Mouse (Mus musculus) monocyte, adult 5-6 weeks (primary cell): ENCODE results near the gene Trappc5. TPM values are rescaled to one million over a fixed set of nuclear protein-coding genes. Genes with fewer than 3 reads are reported as not detected.

Experiments used
- ATAC-seq: fragments of 153-309, 156-312 bp; replicated peaks from 2 replicates; pipeline ENCODE4 v1.8.0; 2017; ENCODE audit warnings: mild to moderate bottlenecking; ENCODE audit not compliant: low TSS enrichment, insufficient number of reproducible peaks, severe bottlenecking, poor library complexity, low FRiP score
- total RNA-seq: library from RNA; stranded (forward); fragments of 200-1000, 200-491, 200-594 nt; gene quantifications from 3 replicates; pipeline ENCODE4 v1.2.3, GENCODE M21; 2017

The Trappc5 gene
- total RNA-seq, 1 experiment from 2014 or later, result 24.6 TPM

DNA sequence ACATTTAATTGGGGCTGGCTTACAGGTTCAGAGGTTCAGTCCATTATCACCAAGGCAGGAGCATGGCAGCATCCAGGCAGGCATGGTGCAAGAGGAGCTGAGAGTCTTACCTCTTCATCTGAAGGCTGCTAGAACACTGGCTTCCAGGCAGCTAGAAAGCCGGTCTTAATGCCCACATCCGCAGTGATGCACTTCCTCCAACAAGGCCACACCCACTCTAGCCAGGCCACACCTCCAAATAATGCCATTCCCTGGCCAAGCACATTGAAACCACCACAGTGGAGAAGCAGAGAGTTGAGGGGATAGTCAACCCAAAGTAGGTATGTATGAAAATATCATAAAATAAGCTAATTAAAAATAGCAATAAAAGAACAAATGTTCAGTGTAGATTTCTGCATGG is 5.7 kb upstream of the Trappc5 start:
- no peak; the same call in 1 of the 2 replicates for ATAC-seq

DNA sequence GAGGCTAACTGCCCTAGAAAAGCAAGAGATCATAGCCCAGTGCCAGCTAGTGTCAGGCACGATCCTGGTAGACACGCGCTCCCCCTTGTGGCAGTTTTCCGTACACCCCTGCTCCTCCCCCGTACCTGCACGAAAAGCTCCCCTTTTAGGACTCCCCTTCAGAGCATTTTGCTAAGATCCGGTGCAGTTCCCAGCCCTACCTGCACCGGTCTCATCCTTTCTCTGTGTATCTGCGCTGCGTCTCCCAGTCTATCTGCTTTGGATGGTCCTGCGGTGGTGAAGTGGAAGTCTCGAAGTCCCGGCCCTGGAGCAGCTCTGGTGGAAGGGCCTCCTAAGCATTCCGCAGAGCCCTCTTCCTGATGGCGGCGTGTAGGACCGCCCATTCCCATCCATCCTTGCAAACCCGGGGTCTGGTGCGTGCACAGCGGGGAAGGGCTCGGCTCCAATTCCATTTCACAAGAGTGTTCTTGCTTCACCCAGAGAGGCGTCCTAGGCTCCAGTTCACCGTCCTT is 4.1 kb upstream of the Trappc5 start, which contains the start of gene Fcor:
Gene Fcor (minus strand): TSS at position 383 of the 512 bp plus-strand sequence.
- ATAC-seq, result peak; percentile 56

DNA sequence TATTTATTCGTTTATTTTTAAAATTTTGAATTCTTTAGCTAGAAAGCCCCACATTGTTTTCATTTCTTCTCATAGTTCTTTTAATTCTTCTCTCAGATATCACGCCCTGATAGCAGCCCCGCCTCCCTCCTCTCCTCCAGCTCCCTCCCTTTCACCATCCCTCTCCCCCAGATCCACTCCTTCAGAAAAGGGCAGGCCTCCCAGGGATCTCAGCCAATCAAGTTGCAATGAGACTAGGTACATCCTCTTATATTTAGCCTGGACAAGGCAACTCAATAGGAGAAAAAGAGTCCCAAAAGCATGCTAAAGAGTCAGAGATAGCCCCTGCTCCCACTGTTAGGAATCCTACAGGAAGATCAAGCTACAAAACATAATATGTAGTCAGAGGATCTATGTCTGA is 1.4 kb upstream of the Trappc5 start:
- ATAC-seq, result no peak

DNA sequence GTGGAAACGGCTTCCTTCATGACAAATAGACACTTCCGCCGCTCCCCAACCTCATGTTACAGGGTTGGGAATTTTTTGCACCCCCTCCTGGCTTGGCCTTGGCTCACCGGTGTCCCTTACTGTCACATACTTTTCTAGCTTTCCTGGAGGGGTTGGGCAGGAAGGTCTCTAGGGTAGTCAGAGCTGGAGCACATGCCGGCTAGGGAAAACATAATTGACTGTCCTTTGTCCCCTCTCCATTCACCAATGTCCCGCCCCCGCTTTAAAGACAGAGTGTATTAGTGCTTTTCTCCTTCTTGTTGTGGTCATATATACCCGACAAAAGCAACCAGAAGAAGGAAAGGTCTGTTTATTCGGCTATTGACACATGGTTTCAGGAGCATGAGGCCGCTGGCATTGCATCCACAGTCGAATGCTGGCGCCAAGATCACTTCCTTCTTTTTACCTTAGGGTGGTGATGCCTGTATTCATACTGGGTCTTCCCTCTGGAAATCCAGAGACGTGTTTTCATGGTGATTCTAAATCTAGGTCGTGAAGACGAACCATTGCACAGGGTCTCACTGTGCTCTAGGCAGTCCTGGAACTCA is 987 bp downstream of the Trappc5 start:
- no peak for ATAC-seq

DNA sequence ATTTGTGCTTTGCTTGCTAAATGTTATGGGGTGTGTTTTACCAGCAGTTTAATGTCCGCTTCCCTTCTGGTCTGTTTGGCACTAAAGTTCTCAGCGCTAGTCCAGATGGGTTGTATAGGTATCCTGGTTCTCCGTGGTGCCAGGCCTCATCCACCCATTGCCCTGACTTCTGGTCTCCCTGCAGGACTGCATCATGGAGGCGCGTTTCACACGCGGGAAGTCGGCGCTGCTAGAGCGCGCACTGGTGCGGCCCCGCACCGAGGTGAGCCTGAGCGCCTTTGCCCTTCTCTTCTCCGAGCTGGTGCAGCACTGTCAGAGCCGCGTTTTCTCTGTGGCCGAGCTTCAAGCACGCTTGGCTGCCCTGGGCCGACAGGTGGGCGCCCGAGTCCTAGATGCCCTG is 2.7 kb downstream of the Trappc5 start:
- ATAC-seq, result no peak

DNA sequence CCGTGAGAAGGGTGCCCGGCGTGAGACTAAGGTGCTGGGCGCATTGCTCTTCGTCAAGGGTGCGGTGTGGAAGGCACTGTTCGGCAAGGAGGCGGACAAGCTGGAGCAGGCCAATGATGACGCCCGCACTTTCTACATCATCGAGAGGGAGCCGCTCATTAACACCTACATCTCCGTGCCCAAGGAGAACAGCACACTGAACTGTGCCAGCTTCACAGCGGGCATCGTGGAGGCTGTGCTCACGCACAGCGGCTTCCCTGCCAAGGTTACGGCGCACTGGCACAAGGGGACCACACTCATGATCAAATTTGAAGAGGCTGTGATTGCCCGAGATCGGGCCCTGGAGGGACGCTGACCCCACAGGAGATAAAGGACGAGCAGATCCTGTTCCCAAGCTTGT is 3.1 kb downstream of the Trappc5 start:
- no peak for ATAC-seq

DNA sequence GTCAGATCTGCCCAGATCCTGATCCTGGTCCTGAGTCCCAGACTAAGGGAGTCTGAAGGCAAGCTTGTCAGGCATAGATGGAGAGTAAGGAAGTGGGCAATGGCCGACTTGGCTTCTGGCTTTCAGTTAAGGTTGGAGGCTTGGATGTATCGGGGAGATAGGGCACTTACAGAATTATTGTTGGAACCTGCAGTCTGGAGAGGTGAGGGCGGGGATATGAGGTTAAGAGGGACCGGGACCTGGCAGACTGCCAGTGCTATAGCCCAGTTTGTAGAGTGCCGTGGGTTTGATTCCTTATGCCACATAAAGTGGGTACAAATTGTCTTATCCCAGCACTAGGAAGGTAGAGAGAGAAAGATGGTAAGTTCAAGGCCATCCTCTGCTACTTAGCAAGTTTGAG is 3.6 kb downstream of the Trappc5 start:
- no peak for ATAC-seq

DNA sequence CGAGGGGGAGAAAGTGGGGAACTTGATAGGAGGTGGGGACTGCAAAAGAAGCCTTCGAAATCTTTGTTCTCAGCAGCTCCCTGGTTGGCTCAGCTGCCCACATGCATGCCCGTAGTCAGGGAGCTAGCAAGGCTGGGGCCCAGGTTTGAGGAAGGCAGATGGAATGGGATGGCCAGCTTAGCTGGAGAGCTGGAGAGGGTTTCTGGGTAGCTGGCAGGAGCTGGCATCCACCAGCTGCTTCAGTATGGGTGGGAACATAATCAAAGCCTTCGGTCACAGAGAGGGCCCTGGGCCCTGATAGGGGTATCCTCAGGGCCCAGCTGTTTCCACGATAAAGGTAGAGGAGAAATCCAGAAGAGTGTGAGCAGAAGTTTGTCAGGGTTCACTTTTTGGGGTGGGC is 6.3 kb downstream of the Trappc5 start:
- ATAC-seq, result no peak

DNA sequence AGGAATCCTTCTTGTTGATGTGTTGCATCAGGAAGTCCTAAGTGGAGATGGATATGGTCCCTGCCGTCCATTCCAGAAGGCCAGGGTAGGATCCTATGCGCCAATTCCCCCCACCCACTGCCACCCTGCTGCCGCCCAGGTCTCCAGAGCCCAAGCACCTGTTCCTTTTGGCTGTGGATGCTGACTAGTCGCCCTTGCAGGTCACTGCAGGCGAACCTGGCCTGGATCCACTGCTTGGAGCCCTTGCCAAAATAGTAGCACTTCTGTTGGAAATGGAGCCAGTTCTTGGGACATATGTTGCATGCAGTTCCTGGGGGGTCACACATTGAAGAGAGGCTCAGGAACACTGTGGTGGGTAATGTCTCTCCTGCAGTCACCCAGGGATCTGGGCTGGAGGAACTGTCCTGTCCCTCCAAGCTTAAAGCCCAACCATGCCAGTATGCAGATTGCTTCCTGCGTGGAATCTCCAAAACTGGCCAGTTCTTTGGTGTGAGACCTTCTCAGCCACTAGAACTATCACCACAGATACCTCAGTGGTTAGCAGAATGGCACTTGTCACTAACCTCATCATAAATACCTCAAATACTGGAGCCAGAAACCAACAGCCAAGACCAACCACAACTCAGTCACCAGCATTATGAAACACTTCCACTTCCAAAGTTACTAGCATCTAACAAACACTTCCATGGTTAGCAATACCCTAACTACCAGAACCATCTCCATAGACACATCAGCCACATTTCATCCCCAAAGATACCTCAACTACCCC is 7.5 kb downstream of the Trappc5 start:
- no peak for ATAC-seq

DNA sequence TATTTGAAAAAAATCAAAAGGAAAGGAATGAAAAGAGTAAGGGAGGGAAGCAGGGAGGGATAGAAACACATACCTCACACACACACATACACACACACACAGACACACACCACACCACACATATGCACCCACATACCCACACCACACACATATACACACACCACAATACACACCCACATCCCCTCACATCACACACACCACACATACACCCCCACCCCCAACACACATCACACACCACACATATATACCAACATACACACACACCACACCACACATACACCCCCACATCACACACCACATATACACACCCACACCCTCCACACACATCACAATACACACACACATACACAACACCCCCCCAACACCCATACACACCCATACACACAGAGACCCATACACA is 8.4 kb downstream of the Trappc5 start:
- ATAC-seq, result no peak

DNA sequence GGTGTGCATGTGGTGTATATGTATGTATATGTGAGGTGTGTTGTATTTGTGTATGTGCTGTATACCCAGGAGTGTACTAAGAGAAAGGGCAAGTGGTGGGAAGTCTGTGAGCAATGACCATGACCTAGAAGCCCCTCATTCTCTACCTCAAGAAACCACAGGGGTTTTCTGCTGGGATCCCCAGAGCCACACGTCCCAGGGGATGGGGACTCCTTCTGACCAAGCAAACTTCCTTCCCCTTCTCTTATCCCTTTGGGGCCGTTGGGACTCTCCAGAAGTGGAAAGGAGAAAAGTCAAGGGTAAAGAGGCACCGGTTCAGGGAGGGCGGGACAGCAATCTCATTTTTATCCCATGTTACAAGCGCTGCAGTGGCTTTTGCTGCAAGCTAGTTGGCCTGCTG is 9.3 kb downstream of the Trappc5 start:
- no peak for ATAC-seq

DNA sequence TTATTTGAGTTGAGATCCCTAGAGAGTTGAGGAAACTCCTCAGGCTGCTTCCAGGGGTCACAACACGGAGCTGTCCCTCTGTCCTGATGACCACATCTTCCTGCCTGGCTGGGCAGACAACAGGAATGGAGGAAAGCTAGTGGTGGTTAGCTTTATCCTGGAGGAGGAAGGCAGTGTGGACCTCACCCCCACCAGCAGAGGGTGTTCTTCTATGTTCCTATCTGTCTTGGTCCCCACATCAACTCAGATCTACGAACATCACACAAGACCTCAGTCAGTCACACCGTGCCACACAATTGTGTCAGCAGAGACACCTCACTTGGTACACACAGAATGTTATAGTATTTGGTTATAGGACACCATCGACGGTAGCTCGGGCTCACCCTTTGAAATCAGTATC is 11.4 kb downstream of the Trappc5 start:
- no peak for ATAC-seq

DNA sequence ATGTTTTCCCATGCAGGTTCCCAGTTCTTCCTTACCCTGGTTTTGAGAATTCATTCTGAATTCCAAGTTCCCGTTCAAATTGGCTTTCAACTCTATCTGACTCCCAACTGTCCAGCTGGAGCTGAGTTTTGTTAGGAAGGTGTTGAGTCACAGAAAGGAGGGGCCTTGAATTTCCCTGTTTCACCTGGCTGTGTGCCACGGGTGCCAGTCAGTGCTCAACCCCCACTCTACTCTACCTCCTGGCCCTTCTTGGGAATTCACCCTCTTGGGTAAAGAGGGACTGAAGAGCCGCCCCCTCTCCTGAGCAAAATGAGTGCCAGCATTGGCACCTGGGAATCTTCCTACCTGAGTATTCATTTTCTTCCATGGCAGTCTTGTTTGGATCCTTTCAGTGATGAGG is 14.7 kb downstream of the Trappc5 start:
- no peak for ATAC-seq

DNA sequence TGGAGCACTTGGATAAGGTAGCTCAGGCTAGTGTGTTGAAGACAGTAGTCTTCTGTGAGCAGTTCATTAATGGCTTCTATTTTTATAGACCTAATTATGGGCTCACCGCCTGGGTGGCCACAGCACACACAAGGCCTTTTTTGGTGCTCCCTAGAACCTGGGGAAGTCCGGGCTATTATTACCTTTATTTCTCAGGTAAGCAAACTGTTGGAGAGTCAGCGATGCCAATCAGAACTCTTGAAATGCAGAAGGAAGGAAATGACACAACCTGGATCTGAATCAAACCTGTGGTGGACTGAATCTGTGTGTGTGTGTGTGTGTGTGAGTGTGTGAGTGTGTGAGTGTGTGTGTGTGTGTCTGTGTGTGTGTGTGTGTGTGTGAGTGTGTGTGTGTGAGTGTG is 18.0 kb downstream of the Trappc5 start, which contains the start of gene Fcer2a:
Gene Fcer2a (minus strand): TSS at position 55 of the 400 bp plus-strand sequence.
- ATAC-seq, result no peak

DNA sequence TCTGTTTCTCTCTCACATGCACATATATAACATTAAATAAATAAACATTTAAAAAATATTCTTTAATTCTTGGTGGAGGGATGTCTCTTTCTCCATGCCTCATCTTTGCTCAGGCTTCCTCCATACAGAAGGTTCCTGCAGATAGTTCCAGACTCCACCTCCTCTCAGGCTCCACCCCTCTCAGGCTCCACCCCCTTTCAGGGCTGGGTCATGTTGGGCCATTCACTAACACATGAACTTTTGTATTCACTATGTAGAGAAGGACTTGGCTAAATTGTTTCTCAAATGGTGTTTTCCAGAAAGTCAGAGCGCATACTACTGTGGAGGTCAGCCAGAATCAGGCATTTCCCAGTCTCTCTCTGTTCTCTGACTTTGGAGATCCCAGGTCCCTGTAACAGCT is 25.4 kb downstream of the Trappc5 start:
- no peak for ATAC-seq

DNA sequence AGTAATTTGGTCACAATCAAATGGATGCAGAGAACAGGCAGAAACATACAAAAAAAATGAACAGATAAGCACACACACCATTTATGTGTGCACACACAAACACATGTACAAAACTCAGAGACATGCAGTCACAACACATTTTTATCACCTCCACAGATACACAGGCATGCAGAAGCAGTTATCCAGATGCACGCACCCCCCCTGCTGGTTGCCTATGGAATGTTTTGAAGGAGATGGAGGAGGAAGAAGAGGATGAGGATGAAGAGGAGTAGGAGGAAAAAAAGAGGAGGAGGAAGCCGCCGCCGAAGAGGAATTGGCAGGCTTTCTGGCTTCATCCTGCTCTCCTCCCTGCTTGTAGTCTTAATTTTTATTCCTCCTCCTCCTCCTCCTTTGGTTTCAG is 29.6 kb downstream of the Trappc5 start:
- ATAC-seq, result no peak

DNA sequence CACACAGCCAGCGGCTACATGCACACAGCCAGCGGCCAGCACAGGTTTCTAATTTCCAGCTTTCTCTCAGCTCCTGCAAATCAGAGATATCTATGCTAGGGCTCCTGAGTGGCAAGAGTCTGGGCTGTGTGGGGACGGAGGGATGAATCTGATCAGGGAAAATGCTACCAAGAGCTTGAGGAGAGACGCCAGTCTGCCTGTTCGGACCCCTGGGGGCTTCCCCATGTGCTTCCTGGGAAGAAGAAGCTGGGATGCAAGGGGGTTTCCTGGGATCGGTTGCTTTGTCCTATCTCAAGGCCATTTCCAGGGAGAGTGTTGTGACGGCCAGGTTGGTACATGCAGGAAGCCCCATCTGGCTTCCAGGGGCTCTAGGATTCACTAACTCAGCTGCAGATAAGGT is 31.5 kb downstream of the Trappc5 start:
- no peak for ATAC-seq

DNA sequence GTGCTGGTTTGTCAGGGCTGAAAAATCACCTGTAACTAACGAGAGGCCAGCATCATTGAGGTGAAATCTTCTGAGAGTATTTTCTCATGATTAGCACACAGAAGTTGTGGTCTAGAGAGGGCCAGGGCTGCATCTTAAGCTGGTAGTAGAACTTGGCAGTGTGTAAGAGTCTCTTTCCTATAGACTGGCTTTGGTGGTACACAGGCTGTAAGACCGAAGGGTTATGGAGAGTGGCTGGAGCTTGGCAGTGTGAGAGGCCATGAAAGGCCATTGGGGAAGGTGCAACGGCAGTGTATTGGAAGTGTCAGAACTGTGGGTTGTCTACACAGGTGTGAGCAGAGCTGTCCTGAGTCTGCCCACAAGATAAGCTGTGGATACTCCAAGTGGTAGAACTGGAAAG is 34.2 kb downstream of the Trappc5 start:
- no peak for ATAC-seq

DNA sequence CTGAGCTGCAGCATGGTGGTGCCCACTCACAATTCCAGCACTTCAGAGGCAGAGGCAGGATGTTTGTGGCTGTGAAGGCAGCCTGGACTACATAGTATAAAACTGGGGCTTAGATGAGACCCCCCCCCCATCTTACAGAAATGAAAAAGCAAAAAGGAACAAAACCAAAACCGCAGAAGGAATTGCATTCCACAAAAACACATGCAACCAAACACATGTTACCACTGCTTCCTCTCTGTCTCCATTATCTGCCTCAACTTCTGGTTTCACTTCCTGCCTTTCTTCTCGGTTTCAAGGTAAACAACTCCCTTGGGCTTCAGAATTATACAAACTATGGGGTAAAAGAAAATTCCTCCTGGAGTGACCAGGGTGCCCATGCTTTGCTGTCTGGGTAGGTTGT is 35.5 kb downstream of the Trappc5 start:
- peak; percentile 75 for ATAC-seq

DNA sequence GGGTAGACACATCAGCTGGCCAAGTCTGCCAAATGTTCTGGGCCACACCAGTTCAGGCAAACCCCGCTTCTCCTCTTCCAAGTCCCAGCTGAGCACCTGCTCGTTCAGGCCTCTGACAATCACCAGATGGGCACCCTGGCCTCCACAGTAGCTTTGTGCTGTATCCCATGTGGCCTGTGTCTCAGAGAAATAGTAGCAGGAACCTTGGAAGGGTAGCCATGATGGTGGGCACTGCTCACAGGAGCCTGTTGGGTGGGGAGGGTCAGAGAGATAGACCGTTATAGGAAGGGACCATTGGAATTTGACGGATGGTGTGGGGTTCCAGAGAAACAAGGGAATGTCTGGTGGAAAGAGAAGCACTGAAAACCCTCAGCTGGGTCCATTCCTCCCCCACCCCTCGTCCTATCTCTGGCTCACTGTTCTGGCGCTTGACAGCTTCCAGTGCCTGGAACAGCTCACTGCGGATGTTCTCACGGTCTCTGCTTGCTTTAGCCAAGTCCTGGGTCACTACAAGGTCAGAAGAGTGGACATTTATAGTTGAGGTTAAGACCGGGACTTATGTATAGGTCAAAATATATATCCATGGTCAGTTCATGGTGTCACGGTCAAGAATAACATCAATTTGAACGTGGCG is 41.3 kb downstream of the Trappc5 start:
- ATAC-seq, result no peak
